Mouse (Mus musculus) kidney, adult 11 months (tissue): ENCODE results near the gene Mllt1.

Experiments used
- DNase-seq: peaks from one replicate; pipeline ENCODE4 v3.0.0; 2022

Mllt1 gene

GRCm38 (mm10) chr17:56876981-56877380, 58.2 kb downstream of the Mllt1 start:
- DNase-seq, result no peak

- no peak for DNase-seq
Observed at GRCm38 (mm10) chr17:56876465-56876864, 58.8 kb downstream of the Mllt1 start.

- DNase-seq, result no peak
Observed at GRCm38 (mm10) chr17:56874936-56875651, 60.1 kb downstream of the Mllt1 start, which contains the start of gene 1700061G19Rik. Gene 1700061G19Rik (plus strand): TSS chr17:56875477.

GRCm38 (mm10) chr17:56874237-56874636, 61.0 kb downstream of the Mllt1 start, which contains the start of gene Acsbg2:
Gene Acsbg2 (minus strand): TSS chr17:56874447.
- DNase-seq, result no peak

GRCm38 (mm10) chr17:56872512-56872911, 62.7 kb downstream of the Mllt1 start:
- DNase-seq, result no peak

GRCm38 (mm10) chr17:56871767-56872166, 63.4 kb downstream of the Mllt1 start:
- no peak for DNase-seq

GRCm38 (mm10) chr17:56870287-56870953, 64.8 kb downstream of the Mllt1 start:
- no peak for DNase-seq

GRCm38 (mm10) chr17:56869481-56869977, 65.7 kb downstream of the Mllt1 start:
- DNase-seq, result no peak

- no peak for DNase-seq
Observed at GRCm38 (mm10) chr17:56866071-56866470, 69.1 kb downstream of the Mllt1 start.

- DNase-seq, result no peak
Observed at GRCm38 (mm10) chr17:56861197-56861596, 74.0 kb downstream of the Mllt1 start.

- DNase-seq, result no peak
Observed at GRCm38 (mm10) chr17:56858922-56859321, 76.3 kb downstream of the Mllt1 start.

- DNase-seq, result peak; percentile 51
Observed at GRCm38 (mm10) chr17:56858216-56858615, 77.0 kb downstream of the Mllt1 start.

GRCm38 (mm10) chr17:56855421-56855820, 79.8 kb downstream of the Mllt1 start:
- no peak for DNase-seq

GRCm38 (mm10) chr17:56851167-56851566, 84.0 kb downstream of the Mllt1 start:
- no peak for DNase-seq

- no peak for DNase-seq
Observed at GRCm38 (mm10) chr17:56849710-56850109, 85.5 kb downstream of the Mllt1 start.

- DNase-seq, result no peak
Observed at GRCm38 (mm10) chr17:56848785-56849184, 86.4 kb downstream of the Mllt1 start.

GRCm38 (mm10) chr17:56843678-56844077, 91.5 kb downstream of the Mllt1 start:
- DNase-seq, result no peak
